Mouse (Mus musculus) erythroblast, embryonic 14.5 days (primary cell): ENCODE results near the gene Spon1. TPM values are rescaled to one million over a fixed set of nuclear protein-coding genes. Genes with fewer than 3 reads are reported as not detected.

ENCODE experiments used
- H3K27me3 ChIP-seq: 2 replicates; pipeline ENCODE4 v1.6.1; 2012; ENCODE audit warnings: inconsistent platforms; ENCODE audit not compliant: control insufficient read depth
- H3K36me3 ChIP-seq: 2 replicates; pipeline ENCODE4 v1.6.1; 2012; ENCODE audit warnings: mild to moderate bottlenecking, inconsistent platforms; ENCODE audit not compliant: control insufficient read depth
- H3K4me1 ChIP-seq: 2 replicates; pipeline ENCODE4 v1.6.1; 2012; ENCODE audit warnings: inconsistent platforms; ENCODE audit not compliant: control insufficient read depth
- H3K4me3 ChIP-seq: replicated peaks from 2 replicates; pipeline ENCODE3; 2012; ENCODE audit warnings: moderate library complexity, mild to moderate bottlenecking, inconsistent platforms
- H3K9me3 ChIP-seq: 2 replicates; pipeline ENCODE4 v1.6.1; 2012; ENCODE audit warnings: low read length, inconsistent platforms, mixed read lengths; ENCODE audit not compliant: control insufficient read depth
- GATA1 ChIP-seq: IDR thresholded peaks from 2 replicates; pipeline ENCODE4 v1.6.1; 2012; ENCODE audit warnings: low read length, inconsistent platforms, mixed read lengths
- TAL1 ChIP-seq: IDR thresholded peaks from 3 replicates; pipeline ENCODE4 v1.6.1; 2012; ENCODE audit warnings: low read length, inconsistent platforms, mixed read lengths
- polyA plus RNA-seq: library from polyadenylated mRNA; stranded (reverse); fragments of >175 nt; gene quantifications from 2 replicates; pipeline ENCODE4 v1.2.3, GENCODE M21; 2012

Spon1 gene
- polyA plus RNA-seq, 1 experiment, result not detected

DNA sequence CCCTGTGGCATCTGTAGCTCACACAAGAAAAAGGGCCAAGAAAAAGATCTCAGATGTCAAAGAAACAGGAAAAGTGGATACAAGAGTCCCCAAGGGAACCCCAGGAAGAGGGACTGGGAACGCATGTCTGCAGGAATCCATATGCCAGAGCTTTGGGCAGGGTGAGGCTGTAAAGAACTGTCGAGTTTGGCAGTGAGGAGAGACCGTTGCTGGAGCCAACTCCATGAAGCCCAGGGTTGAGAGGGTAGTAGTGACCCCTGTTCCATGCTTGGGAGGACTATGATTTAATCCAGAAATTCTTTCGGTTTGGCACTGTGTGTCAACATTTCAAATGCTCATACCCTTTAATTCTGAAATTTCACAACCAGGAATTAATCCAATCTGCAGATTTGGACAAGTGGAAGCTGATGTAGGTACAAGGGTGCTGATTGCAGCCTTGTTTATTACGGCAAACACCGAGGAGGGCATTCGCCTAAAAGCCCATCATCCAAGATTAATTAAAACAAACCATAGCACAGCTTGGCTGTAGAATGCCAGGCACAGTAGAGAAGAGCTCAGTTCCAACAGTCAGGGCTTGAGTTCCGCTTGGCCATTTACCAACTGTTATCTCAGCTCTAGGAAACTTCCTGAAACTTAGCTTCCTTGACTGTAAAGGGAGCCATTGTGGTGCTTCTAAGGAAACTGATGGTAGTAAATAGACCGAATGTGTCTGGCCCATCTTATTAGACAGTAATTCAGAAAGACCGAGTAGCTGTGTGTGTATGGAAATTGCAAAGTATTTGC is 45.8 kb downstream of the Spon1 start:
- no peaks in the 10 kb centered on the region for H3K9me3 ChIP-seq
- TF ChIP-seq TAL1 (no peak), GATA1 (no peak)
- no peak overlapping the region for H3K4me3 ChIP-seq
- no peaks in the 10 kb centered on the region for H3K36me3 ChIP-seq
- H3K4me1 ChIP-seq, result no peaks in the 10 kb centered on the region
- no peaks in the 10 kb centered on the region for H3K27me3 ChIP-seq

DNA sequence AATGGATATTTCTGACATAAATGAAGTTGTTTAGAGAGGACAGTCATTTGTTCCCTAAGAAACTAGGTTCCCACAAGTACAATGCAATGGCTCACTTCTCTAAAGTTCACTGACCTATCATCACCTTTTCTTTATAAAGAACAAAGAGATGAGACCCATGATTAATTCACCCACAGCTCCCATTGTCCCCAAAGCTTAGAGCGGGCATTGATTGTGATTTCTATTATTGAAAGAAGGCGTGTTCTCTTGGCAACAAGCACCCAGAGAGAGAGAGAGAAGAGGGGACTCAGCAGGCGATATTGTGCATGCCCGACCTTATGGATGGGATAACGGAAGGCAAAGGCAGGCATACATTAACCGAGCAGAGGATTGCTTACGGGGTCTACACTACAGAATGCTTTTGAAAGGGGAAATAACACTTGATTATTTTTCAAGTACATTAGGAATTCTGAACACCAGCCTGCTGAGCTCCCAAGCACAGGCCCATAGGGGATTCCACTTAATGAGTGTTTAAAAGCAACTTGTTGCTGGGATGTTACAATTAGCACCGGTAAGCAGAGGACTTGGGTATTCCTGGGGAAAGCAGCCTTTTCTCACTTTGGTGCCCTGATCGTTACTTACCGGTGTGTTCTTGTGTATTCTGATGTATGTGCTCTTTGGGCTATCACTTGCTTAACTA is 48.4 kb downstream of the Spon1 start:
- TF ChIP-seq TAL1, result no peak
- TF ChIP-seq GATA1, result no peak
- H3K4me1 ChIP-seq, result peaks cover 11% of the 10 kb centered on the region
- H3K36me3 ChIP-seq, result no peaks in the 10 kb centered on the region
- H3K27me3 ChIP-seq, result no peaks in the 10 kb centered on the region
- no peak overlapping the region for H3K4me3 ChIP-seq
- no peaks in the 10 kb centered on the region for H3K9me3 ChIP-seq

DNA sequence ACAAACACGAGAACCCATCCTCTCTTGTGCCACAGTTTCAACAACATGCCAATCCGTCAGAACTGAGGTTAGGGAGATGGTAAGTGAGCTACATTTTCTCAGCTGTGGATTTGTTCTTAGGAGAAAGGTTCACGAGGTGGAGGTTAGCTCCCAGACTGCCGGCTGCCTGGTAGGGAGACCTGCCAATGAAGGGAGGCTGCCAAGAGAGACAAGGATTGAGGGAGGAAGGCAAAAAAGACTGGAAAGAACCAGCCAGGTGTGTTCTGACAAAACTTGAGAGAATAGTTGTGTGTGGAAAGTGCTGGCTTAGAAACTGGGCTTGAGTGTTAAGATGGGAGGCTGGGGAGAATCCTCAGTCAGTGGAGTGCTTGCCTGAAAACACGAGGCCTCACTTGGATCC is 49.9 kb downstream of the Spon1 start:
- H3K4me1 ChIP-seq, result peaks cover 12% of the 10 kb centered on the region
- H3K4me3 ChIP-seq, result no peak overlapping the region
- H3K36me3 ChIP-seq, result no peaks in the 10 kb centered on the region
- no peak for TF ChIP-seq TAL1
- TF ChIP-seq GATA1, result no peak
- no peaks in the 10 kb centered on the region for H3K27me3 ChIP-seq
- no peaks in the 10 kb centered on the region for H3K9me3 ChIP-seq

DNA sequence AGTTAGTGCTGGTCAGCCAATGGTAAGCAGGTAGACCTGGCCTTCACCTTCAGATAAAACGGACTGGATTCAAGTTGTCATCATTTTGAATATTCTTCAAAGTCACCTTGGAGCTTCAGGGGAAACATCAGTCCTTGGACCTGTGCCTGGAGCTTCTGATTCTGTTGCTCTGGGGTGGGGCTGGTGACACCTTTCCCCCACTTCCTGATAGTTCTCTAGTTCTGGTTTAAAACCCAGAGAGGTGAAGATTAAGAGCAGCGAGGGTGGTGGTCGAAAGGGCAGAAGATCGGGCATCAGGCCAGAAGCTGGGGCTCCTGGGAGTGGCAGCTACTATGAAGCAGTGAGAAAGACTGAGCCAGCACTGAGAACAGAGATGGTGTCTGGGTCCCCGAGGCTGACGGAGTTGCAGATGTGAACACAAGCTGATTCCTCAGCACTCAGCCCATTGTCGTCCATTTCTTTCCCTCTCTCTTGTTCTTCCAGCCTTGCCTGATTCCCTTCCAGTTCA is 51.1 kb downstream of the Spon1 start:
- Histone ChIP-seq H3K9me3 (no peaks in the 10 kb centered on the region), H3K4me1 (peaks cover 13% of the 10 kb centered on the region), H3K27me3 (no peaks in the 10 kb centered on the region), H3K36me3 (no peaks in the 10 kb centered on the region), H3K4me3 (no peak overlapping the region)
- TF ChIP-seq GATA1 (no peak), TAL1 (no peak)

DNA sequence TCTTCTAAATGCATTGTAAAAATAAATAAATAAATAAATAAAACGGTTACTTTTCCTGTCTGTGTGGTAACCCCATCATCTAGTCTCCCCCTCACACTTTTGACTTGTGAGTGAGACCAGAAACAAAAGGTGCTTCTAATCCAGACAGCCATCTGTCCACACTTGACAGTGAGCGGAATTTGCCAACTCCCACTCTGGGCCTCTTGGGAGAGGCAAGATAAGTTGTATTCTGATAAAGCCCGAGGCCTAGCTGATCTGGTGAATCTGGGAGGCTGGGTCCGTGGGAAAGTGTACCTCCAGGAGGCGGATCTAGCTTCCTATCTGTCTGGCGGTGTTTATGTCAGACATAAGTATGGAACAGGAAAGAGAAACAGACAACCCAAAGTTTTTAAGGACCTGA is 52.3 kb downstream of the Spon1 start:
- no peaks in the 10 kb centered on the region for H3K27me3 ChIP-seq
- no peaks in the 10 kb centered on the region for H3K36me3 ChIP-seq
- H3K4me3 ChIP-seq, result no peak overlapping the region
- no peaks in the 10 kb centered on the region for H3K9me3 ChIP-seq
- peaks cover 13% of the 10 kb centered on the region for H3K4me1 ChIP-seq
- no peak for TF ChIP-seq TAL1

DNA sequence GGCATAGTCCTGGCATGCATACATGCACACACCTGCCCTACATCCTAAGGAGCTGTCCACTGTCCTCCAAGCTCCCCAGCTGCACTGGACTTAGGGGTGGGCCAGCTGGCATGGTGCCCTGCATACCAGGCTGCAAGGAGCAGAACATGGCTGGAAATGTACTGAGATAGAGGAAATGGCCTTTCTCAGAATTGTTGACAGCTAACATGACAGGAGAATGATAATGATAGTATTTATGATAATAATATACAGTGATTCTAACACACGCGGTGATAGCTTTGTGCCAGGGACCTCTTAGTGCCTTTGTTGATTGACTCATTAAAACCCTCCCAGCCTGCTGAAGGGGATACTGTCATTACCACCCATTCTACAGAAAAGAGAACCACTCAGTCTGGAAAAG is 54.4 kb downstream of the Spon1 start:
- H3K4me3 ChIP-seq, result no peak overlapping the region
- no peaks in the 10 kb centered on the region for H3K27me3 ChIP-seq
- H3K4me1 ChIP-seq, result peaks cover 15% of the 10 kb centered on the region
- H3K9me3 ChIP-seq, result no peaks in the 10 kb centered on the region
- TF ChIP-seq GATA1 (no peak), TAL1 (no peak)
- no peaks in the 10 kb centered on the region for H3K36me3 ChIP-seq

DNA sequence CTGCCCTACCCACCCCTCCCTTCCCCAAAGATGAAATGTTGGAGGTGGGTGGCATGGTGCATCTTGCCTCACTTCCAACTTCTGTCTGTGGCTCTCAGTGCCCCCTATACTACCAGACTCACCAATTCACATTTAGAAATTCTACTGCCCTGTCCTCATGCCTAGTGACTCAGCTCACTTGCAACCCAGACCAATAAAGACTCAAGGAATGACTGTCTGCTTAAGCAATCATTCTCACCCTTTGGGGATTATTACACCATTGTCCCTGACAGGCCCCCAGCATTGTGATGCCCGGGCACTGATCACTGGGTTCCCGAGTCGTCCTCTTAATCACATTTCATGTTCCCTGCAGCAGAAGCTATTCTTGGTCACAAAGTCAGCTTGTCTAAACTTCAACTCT is 57.2 kb downstream of the Spon1 start:
- peaks cover 24% of the 10 kb centered on the region for H3K4me1 ChIP-seq
- no peak overlapping the region for H3K4me3 ChIP-seq
- H3K27me3 ChIP-seq, result no peaks in the 10 kb centered on the region
- no peaks in the 10 kb centered on the region for H3K9me3 ChIP-seq
- no peak for TF ChIP-seq TAL1
- no peaks in the 10 kb centered on the region for H3K36me3 ChIP-seq

DNA sequence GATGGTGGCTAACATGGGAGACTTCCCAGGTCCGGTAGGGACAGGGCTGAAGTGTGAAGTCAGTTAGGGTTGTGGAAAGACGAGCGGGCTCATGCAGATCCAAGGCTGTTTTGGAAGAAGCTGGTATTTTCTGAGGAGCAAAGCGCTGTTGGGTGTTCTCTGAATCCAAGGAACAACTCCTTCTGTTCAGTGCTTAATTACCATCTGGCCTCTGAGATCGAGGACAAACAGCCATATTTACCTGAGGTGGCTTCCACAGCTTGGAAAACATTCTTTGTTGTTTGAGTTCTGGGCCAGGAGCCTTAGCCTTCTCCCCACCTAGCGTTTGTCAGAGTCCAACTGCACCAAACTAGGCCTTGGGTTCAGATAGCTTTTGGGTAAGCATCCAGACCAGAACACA is 58.9 kb downstream of the Spon1 start:
- peaks cover 19% of the 10 kb centered on the region for H3K4me1 ChIP-seq

DNA sequence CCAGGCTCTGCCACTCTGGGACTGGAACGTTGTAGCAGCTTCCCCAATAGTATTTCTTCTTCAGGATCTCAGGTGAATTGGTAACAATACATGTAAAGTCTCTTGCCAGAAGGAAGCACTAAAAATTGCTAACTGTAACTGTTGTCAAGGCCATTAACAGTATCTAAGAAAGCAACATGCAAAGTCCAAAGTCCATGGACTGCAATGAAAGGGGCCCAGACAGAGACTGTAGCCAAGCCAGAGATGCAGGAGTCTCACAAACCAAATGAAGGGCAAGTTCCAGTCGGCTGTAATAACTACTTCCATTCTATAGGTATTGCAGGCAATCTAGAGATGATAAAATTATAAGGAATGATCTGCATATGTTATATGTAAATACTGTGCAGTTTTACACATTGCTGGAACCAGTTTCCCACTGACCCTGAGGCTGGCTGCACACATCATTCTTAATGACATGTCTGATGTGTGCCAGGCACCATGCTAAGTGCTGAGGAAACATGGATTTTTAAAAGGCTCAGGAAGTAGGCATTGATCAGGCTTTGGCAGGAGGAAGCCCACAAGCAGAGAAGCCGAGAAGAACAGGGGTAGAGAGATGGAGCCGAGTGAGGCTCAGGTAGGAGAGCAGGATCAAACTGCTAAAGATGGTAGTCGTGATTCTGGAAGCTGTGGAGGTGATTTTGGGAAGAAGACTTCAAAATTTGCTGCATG is 59.9 kb downstream of the Spon1 start:
- Histone ChIP-seq H3K27me3 (no peaks in the 10 kb centered on the region), H3K36me3 (no peaks in the 10 kb centered on the region), H3K9me3 (no peaks in the 10 kb centered on the region), H3K4me3 (no peak overlapping the region), H3K4me1 (peaks cover 19% of the 10 kb centered on the region)
- TF ChIP-seq GATA1 (no peak), TAL1 (no peak)

More for the DNA sequence above, 58.9 kb downstream of the Spon1 start:
- Histone ChIP-seq H3K9me3 (no peaks in the 10 kb centered on the region), H3K27me3 (no peaks in the 10 kb centered on the region), H3K36me3 (no peaks in the 10 kb centered on the region), H3K4me3 (no peak overlapping the region)
- TF ChIP-seq TAL1 (no peak), GATA1 (no peak)
